Mouse (Mus musculus) forebrain, embryonic 12.5 days (tissue): ENCODE results near the gene Exosc10. TPM values are rescaled to one million over a fixed set of nuclear protein-coding genes. Genes with fewer than 3 reads are reported as not detected.

Source experiments
- ATAC-seq: fragments of 200-750 bp; cut with Nextera tagmentation; 2 replicates; pipeline ENCODE4 v1.8.0; 2017; ENCODE audit warnings: moderate TSS enrichment; ENCODE audit not compliant: low FRiP score
- H3K27ac ChIP-seq: fragments of 300-500 bp; sonication (generic); 2 replicates; pipeline ENCODE4 v1.5.1; 2016; ENCODE audit warnings: mild to moderate bottlenecking
- H3K27me3 ChIP-seq: fragments of 300-500 bp; sonication (generic); 2 replicates; pipeline ENCODE4 v1.6.1; 2016; ENCODE audit warnings: mild to moderate bottlenecking
- H3K36me3 ChIP-seq: fragments of 300-500 bp; sonication (generic); replicated peaks from 2 replicates; pipeline ENCODE4 v1.6.1; 2016; ENCODE audit warnings: mild to moderate bottlenecking
- H3K4me1 ChIP-seq: fragments of 300-500 bp; sonication (generic); 2 replicates; pipeline ENCODE4 v1.6.1; 2016
- H3K4me2 ChIP-seq: fragments of 300-500 bp; sonication (generic); 2 replicates; pipeline ENCODE4 v1.6.1; 2016; ENCODE audit warnings: mild to moderate bottlenecking, moderate library complexity
- H3K4me3 ChIP-seq: fragments of 300-500 bp; sonication (generic); replicated peaks from 2 replicates; pipeline ENCODE4 v1.5.1; 2016; ENCODE audit warnings: mild to moderate bottlenecking
- H3K9ac ChIP-seq: fragments of 300-500 bp; sonication (generic); 2 replicates; pipeline ENCODE4 v1.6.1; 2016; ENCODE audit warnings: mild to moderate bottlenecking
- H3K9me3 ChIP-seq: fragments of 300-500 bp; sonication (generic); 2 replicates; pipeline ENCODE4 v1.6.1; 2016
- WGBS: fragments of 180-500 bp; shearing (Covaris S2); methylation state at CpG from one replicate; pipeline ENCODE4 v1.1.7; 2016; 5-methylcytosine and 5-hydroxymethylcytosine counted together
- polyA plus RNA-seq: library from polyadenylated mRNA; unstranded; fragments of >200 nt; fragmentation: Nextera tagmentation; extraction: Ambion mirVana; gene quantifications from 2 replicates; pipeline ENCODE4 v1.2.1, GENCODE M21; 2016

The Exosc10 gene
- polyA plus RNA-seq, 1 experiment from 2014 or later = 102 TPM

GRCm38 (mm10) chr4:148601871-148602270 is 43.6 kb downstream of the Exosc10 start:
- 90% methylated on average over 4 of the region's 4 CpGs for WGBS
- peaks cover 23% of the 10 kb centered on the region for H3K36me3 ChIP-seq
- no peak overlapping the region for H3K4me3 ChIP-seq
- no peak overlapping the region for H3K9ac ChIP-seq
- no peak for ATAC-seq
- no peak overlapping the region for H3K27ac ChIP-seq
- no peaks in the 10 kb centered on the region for H3K9me3 ChIP-seq
- no peaks in the 10 kb centered on the region for H3K27me3 ChIP-seq
- no peaks in the 10 kb centered on the region for H3K4me1 ChIP-seq
- H3K4me2 ChIP-seq = no peak overlapping the region

GRCm38 (mm10) chr4:148602357-148603120 is 44.3 kb downstream of the Exosc10 start, which contains the start of gene Masp2:
TSS of gene Masp2 (plus strand) at chr4:148602554.
- ATAC-seq = no peak
- Histone ChIP-seq H3K9me3 (no peaks in the 10 kb centered on the region), H3K4me2 (no peak within 1 kb of the TSS), H3K27me3 (no peaks in the 10 kb centered on the region), H3K27ac (no peak within 1 kb of the TSS), H3K4me1 (no peaks in the 10 kb centered on the region), H3K36me3 (peaks cover 18% of the 10 kb centered on the region), H3K4me3 (no peak within 1 kb of the TSS), H3K9ac (no peak within 1 kb of the TSS)
- 90% methylated on average over 14 of the region's 14 CpGs for WGBS

GRCm38 (mm10) chr4:148603376-148604139 is 45.3 kb downstream of the Exosc10 start:
- Histone ChIP-seq H3K4me1 (no peaks in the 10 kb centered on the region), H3K27ac (no peak overlapping the region), H3K9me3 (no peaks in the 10 kb centered on the region), H3K36me3 (peaks cover 10% of the 10 kb centered on the region), H3K9ac (no peak overlapping the region), H3K27me3 (no peaks in the 10 kb centered on the region), H3K4me2 (no peak overlapping the region), H3K4me3 (no peak overlapping the region)
- ATAC-seq = no peak
- 68% methylated on average over 10 of the region's 10 CpGs for WGBS

DNA sequence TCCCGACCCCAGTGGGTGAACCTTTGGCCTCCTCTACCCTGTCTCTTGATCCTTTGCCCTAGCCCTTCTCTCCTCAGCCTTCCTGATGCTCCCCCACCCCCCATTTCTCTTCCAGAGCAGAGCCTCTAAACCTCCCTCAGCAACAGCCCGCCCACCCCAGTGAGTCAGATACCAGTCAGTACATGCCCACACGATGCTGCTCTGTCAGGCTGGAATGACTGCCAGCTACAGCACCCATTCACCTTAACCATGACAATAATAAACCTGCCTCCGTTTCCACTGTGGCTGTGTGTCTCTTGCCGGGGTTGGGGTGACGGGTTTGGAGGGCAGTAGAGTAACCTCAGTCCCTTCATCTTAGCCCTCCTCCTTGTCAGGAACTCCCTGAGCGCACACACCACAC is 45.9 kb downstream of the Exosc10 start:
- H3K4me2 ChIP-seq = no peak overlapping the region
- peaks cover 4% of the 10 kb centered on the region; the same call in 1 of the 2 replicates for H3K36me3 ChIP-seq
- no peak overlapping the region for H3K4me3 ChIP-seq
- H3K9ac ChIP-seq = no peak overlapping the region
- no peaks in the 10 kb centered on the region for H3K4me1 ChIP-seq
- no peak overlapping the region for H3K27ac ChIP-seq
- ATAC-seq = no peak
- H3K27me3 ChIP-seq = no peaks in the 10 kb centered on the region
- no peaks in the 10 kb centered on the region for H3K9me3 ChIP-seq
- WGBS = 85% methylated on average over 7 of the region's 7 CpGs

GRCm38 (mm10) chr4:148604541-148605165 is 46.4 kb downstream of the Exosc10 start:
- Histone ChIP-seq H3K4me1 (no peaks in the 10 kb centered on the region), H3K27ac (no peak overlapping the region), H3K36me3 (no peaks in the 10 kb centered on the region; the same call in 1 of the 2 replicates), H3K9me3 (no peaks in the 10 kb centered on the region), H3K4me2 (no peak overlapping the region), H3K27me3 (no peaks in the 10 kb centered on the region), H3K4me3 (no peak overlapping the region), H3K9ac (no peak overlapping the region)
- ATAC-seq = peak; percentile 50; the same call in 1 of the 2 replicates
- WGBS = 89% methylated on average over 3 of the region's 3 CpGs

DNA sequence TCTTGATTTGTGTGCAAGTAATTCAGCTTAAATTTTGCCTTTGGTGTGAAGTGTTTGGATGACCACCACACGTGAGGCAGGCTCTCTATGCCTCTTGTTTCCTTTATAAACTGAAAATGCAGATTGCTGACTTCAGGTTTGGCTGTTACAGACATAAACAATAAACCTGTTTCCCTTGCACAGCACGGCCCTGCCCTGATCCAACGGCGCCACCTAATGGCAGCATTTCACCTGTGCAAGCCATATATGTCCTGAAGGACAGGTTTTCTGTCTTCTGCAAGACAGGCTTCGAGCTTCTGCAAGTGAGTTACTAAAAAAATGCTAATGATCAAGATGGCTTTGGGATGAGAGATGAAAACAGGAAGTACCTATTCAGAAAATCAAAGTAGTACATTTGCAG is 49.5 kb downstream of the Exosc10 start:
- WGBS = 28% methylated on average over 5 of the region's 5 CpGs

GRCm38 (mm10) chr4:148609805-148610204 is 51.6 kb downstream of the Exosc10 start:
- 89% methylated on average over 5 of the region's 5 CpGs for whole genome bisulfite sequencing
- peaks cover 19% of the 10 kb centered on the region for H3K36me3 ChIP-seq

More for the DNA sequence above, 49.5 kb downstream of the Exosc10 start:
- no peaks in the 10 kb centered on the region for H3K4me1 ChIP-seq
- peaks cover 4% of the 10 kb centered on the region for H3K36me3 ChIP-seq
- no peaks in the 10 kb centered on the region for H3K9me3 ChIP-seq
- H3K9ac ChIP-seq = no peak overlapping the region
- no peak overlapping the region for H3K27ac ChIP-seq
- no peak for ATAC-seq
- no peaks in the 10 kb centered on the region for H3K27me3 ChIP-seq
- no peak overlapping the region for H3K4me3 ChIP-seq
- H3K4me2 ChIP-seq = no peak overlapping the region

DNA sequence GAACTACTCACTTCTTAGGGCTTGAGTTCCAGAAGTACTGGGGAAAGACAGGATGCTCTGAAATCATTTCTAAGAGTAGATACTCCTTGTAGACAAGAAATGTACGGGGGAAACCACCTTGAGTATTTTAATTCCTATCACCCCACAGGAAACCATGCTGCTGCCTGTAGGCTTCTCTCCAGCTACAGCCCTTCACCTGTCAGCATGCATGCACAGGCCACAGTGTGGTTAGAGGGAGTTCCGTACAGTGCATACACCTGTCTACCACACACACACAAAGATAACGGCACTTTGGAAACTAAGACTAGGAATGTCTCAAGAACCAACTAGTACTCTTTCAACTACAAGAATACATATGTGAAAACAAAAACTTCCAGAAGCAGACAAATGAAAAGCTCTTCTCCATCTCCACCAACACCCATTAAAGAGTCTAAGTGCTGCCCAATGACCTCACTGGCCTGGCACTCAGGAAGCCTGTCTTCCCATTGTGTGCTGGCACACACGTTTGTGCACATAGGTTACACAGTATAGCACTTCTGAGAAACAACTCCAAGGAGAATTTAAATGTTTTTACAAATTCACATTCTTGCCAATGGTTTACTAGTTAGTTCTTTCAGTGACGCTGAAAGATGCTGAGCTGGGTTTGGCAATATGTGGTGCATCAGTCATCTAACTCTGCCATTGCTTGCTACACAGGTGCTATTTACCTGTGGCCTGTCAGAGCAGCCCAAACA is 52.6 kb downstream of the Exosc10 start:
- no peak overlapping the region for H3K4me2 ChIP-seq
- no peak overlapping the region for H3K27ac ChIP-seq
- peaks cover 7% of the 10 kb centered on the region; the same call in 1 of the 2 replicates for H3K4me1 ChIP-seq
- no peaks in the 10 kb centered on the region for H3K9me3 ChIP-seq
- peaks cover 29% of the 10 kb centered on the region for H3K36me3 ChIP-seq
- H3K9ac ChIP-seq = no peak overlapping the region
- no peak for ATAC-seq
- WGBS = 72% methylated on average over 5 of the region's 5 CpGs
- no peak overlapping the region for H3K4me3 ChIP-seq
- no peaks in the 10 kb centered on the region for H3K27me3 ChIP-seq

More at GRCm38 (mm10) chr4:148609805-148610204, 51.6 kb downstream of the Exosc10 start:
- Histone ChIP-seq H3K4me2 (no peak overlapping the region), H3K27ac (peak overlapping the region; percentile 25; the same call in 1 of the 2 replicates), H3K27me3 (no peaks in the 10 kb centered on the region), H3K9ac (no peak overlapping the region), H3K9me3 (no peaks in the 10 kb centered on the region), H3K4me1 (peaks cover 7% of the 10 kb centered on the region; the same call in 1 of the 2 replicates), H3K4me3 (no peak overlapping the region)
- ATAC-seq = no peak

- Histone ChIP-seq H3K27me3 (no peaks in the 10 kb centered on the region), H3K27ac (no peak overlapping the region), H3K36me3 (peaks cover 46% of the 10 kb centered on the region), H3K4me2 (no peak overlapping the region), H3K4me1 (peaks cover 7% of the 10 kb centered on the region; the same call in 1 of the 2 replicates), H3K9me3 (no peaks in the 10 kb centered on the region), H3K9ac (no peak overlapping the region), H3K4me3 (no peak overlapping the region)
- ATAC-seq = no peak
- 62% methylated on average over 4 of the region's 4 CpGs for WGBS
These were observed 54.3 kb downstream of the Exosc10 start for GRCm38 (mm10) chr4:148612557-148612956.

DNA sequence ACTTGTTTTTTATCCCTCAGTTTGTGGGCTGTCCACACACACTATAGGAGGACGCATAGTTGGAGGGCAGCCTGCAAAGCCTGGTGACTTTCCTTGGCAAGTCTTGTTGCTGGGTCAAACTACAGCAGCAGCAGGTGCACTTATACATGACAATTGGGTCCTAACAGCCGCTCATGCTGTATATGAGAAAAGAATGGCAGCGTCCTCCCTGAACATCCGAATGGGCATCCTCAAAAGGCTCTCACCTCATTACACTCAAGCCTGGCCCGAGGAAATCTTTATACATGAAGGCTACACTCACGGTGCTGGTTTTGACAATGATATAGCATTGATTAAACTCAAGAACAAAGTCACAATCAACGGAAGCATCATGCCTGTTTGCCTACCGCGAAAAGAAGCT is 55.5 kb downstream of the Exosc10 start:
- no peaks in the 10 kb centered on the region for H3K27me3 ChIP-seq
- H3K4me3 ChIP-seq = no peak overlapping the region
- H3K9me3 ChIP-seq = no peaks in the 10 kb centered on the region
- H3K4me1 ChIP-seq = peaks cover 7% of the 10 kb centered on the region; the same call in 1 of the 2 replicates
- H3K27ac ChIP-seq = peak overlapping the region; percentile 20; the same call in 1 of the 2 replicates
- H3K36me3 ChIP-seq = peaks cover 53% of the 10 kb centered on the region
- no peak overlapping the region for H3K9ac ChIP-seq
- WGBS = 67% methylated on average over 9 of the region's 9 CpGs
- no peak overlapping the region for H3K4me2 ChIP-seq
- ATAC-seq = no peak

DNA sequence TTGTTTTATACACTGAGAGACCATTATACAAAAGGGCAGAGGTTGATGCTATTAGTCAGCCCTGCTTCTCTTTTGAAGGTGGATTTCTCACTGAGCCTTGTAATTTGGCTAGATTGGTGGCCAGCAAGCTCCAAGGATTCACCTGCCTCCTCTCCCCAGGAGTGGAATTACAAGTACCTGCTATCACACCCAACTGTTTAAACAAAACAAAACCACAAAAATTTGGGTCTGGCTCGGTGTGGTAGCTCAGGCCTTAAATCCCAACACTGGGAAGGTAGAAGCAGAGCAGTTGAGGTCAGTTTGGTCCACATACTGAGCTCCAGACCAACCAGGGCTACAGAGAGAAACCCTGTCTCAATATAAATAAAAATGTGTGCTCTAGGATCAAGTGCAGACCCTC is 61.6 kb downstream of the Exosc10 start:
- Histone ChIP-seq H3K4me2 (no peak overlapping the region), H3K36me3 (peaks cover 95% of the 10 kb centered on the region), H3K9me3 (no peaks in the 10 kb centered on the region), H3K4me1 (peaks cover 21% of the 10 kb centered on the region), H3K27ac (no peak overlapping the region), H3K9ac (no peak overlapping the region), H3K4me3 (no peak overlapping the region), H3K27me3 (no peaks in the 10 kb centered on the region)
- 97% methylated on average over 1 of the region's 1 CpGs for WGBS
- no peak for ATAC-seq
